Mouse (Mus musculus) heart, postnatal 36 days (tissue): ENCODE data around the gene Filip1l. TPM values are rescaled to one million over a fixed set of nuclear protein-coding genes. Genes with fewer than 3 reads are reported as not detected.
A peak's percentile ranks its signal among the peaks of the same experiment; 100 is the strongest.

Source experiments
- DNase-seq, 2 experiments: peaks; one replicate each; pipeline ENCODE4 v3.0.0; 2021 to 2022
- intact Hi-C: fragments of 180-260 bp; cut with DNase I; formaldehyde crosslinking; loops from one replicate; pipeline ENCODE4 v1.15.1; 2025
- total RNA-seq, 2 experiments: library from RNA; stranded (reverse); gene quantifications; 2 replicates each; pipeline ENCODE4 v1.2.3; 2021

Filip1l gene
- total RNA-seq, 2 experiments from 2014 or later: 35.4 to 37.8 TPM

DNA sequence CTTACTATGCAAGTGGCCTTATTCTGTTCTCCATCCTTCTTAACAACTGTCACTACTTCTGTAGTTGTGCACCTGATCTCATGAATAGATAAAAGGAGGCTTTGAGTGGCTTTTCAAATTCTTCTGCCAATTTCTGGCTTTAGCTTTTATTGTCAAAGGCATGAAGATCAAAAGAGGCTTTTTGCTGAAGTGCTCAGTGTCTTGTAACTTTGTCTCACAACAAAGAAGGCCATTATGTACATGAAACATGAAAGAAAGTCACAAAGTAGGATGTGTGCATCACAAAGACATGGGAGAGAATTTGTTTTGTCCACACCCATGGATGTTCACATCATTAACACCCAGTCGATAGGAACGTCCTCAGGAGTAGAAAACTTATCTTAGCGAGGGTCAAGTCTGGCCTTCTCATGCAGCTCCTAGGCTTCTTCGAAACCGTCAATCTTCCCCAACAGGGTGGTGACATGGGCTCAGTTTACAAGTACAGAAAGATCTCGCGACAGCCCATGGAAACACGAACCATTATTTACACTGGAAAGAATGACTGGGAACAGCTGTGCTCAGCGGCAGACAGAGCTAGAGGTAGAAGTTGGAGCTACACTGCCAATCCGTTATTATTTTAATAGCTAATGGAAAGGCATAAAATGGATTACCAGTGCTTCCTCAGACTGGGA is 120.7 kb downstream of the Filip1l start:
- no peak for DNase-seq
- intact Hi-C loops: no loop called here

DNA sequence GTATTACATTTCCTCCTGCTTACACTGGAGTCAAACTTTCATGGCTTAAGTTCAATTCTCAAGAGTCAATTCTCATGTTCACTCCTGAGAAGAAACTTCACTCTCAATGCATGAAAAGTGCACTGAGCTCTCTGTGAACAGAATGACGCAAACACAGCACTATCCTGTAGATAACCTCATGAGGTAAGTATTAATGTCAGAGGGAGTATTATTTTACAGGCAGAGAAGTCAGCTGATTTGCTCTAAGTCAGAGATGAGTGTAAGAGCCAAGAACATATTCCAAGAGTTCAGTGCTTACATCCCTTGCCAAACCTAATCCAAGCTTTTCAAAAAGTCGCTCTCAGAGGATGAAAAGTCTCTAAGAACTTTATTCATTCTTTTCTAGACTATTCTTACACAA is 125.6 kb downstream of the Filip1l start:
- intact Hi-C loops: no loop called here
- DNase-seq: no peak

- DNase-seq: no peak
- intact Hi-C loops: no loop called here
Measured at GRCm38 (mm10) chr16:57479776-57480175, 126.9 kb downstream of the Filip1l start.

DNA sequence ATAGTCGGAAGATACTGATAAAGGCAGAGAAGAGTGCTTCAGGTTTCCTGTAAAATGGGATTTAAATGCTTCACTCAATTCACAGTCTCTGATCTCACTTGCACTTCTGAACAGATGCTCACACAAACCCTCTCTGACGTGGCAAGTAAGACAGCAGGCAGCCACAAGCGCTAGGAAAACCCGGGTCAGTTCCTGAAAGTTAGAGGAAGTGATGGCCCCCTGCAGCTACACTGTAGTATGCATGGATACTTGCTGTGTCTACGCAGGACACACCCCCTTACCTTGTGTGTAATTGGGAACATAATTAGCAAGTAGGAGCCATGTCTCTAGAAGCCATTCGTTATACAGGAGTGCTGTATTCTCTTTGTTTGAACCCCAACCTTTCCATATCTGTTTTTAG is 129.4 kb downstream of the Filip1l start:
- DNase-seq: no peak
- intact Hi-C loops: no loop called here

DNA sequence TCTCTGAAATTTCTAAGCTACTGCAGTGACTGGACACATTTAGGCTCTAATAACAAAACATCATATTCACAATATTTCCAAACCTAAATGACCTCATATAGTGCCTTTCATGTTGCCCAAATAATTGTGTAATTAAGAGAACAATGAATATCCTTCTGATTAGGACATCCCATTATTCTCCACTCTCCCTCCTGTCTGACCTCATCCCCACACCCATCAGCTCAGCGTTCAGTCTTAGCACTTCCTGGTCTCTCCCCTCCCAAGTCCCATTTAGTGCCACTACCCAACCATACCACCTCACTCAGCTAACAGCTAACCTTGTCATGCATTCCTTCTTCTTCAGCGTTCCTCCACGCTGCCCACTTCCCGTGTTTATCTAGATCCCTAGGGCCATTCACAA is 130.0 kb downstream of the Filip1l start:
- no peak for DNase-seq
- intact Hi-C loops: no loop called here

DNA sequence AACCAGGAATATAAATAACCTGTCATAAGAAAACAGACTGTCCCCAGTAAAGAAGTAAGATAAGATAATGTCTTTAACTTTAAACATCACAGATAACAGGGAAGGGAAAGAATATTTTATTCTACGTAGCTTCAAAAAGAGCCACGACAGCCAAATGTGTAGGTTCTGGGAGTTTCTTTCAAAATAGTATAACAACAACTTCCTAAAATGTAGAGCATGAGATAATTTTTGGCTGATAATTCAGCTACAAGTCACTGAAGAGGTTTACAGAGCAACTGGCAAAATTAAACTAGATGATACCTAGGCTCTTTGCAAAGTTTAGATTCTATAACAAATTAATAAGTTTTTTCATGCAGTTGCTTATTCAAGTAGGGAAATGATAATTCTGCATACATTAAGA is 130.6 kb downstream of the Filip1l start:
- intact Hi-C loops: no loop called here
- no peak for DNase-seq

- intact Hi-C loops: no loop called here
Measured at GRCm38 (mm10) chr16:57484043-57484795, 131.3 kb downstream of the Filip1l start.

GRCm38 (mm10) chr16:57485265-57485664 is 132.4 kb downstream of the Filip1l start:
- peak; percentile 29 to 33 for DNase-seq

More at GRCm38 (mm10) chr16:57484043-57484795, 131.3 kb downstream of the Filip1l start:
- no peak for DNase-seq

GRCm38 (mm10) chr16:57486266-57486665 is 133.4 kb downstream of the Filip1l start:
- DNase-seq: no peak
- intact Hi-C loops: loop anchor here (5.0 kb wide), 1 partner anchor 46 kb away; no protein-coding TSS in a partner anchor

More at GRCm38 (mm10) chr16:57485265-57485664, 132.4 kb downstream of the Filip1l start:
- intact Hi-C loops: loop anchor here (5.0 kb wide), 1 partner anchor 47 kb away; no protein-coding TSS in a partner anchor

GRCm38 (mm10) chr16:57488661-57489060 is 135.8 kb downstream of the Filip1l start:
- intact Hi-C loops: loop anchor here (5.0 kb wide), 1 partner anchor 44 kb away; no protein-coding TSS in a partner anchor
- DNase-seq: no peak

- intact Hi-C loops: no loop called here
- no peak for DNase-seq
Measured at GRCm38 (mm10) chr16:57490691-57491090, 137.8 kb downstream of the Filip1l start.

DNA sequence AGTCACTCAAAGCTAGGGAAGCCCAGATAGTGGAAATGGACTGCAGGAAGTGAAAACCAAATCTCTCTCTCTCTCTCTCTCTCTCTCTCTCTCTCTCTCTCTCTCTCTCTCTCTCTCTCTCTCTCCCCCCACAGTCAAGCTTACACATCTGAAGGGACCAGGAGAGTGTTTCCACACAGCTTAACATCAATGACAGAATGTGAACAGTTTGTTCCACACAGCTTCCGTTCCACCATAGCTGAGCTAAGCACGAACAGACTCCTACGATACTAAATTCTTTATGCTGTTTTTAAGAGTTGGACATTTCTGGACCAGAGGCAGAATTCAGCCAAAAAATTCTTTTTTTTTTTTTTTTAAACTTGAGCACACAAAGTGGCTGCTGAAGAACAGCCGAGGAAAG is 139.0 kb downstream of the Filip1l start:
- no peak for DNase-seq
- intact Hi-C loops: no loop called here

DNA sequence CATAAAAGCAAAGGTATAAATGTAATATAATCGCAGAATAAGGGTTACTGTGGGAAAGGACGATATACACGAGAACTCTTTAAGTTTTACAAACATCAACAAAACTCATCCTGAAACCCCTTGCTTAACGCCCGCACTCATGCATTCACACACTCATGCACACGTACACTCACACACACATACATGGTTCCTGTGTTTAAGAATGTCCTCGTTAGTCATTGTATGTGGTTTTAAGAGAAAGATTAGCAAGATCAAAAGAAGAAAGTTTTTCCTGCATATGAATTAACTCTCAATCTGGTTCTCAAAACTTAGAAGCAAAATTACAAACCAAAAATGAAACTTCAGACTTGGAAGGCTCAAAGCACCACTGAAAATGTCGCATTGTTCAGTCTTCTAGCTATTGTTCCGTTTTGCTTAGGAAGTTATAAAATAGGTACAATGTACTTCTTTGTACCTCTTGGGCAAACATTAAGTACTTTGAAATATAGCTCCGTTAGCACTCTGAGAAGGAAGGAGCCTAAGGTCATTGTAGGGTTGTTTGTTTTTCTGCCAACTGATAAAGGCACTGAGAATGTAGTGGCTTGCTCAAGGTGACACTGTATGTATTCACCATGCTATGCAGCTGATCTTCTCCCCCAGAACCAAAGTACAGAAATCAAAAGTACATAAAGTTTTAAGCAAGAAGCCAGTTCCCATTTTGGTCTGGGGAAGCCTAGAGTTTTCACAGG is 142.7 kb downstream of the Filip1l start:
- intact Hi-C loops: no loop called here
- DNase-seq: no peak

GRCm38 (mm10) chr16:57496437-57497173 is 143.7 kb downstream of the Filip1l start:
- no peak for DNase-seq
- intact Hi-C loops: no loop called here

- DNase-seq: no peak
- intact Hi-C loops: no loop called here
Measured at GRCm38 (mm10) chr16:57500851-57501250, 148.0 kb downstream of the Filip1l start.

GRCm38 (mm10) chr16:57502230-57502629 is 149.3 kb downstream of the Filip1l start:
- intact Hi-C loops: no loop called here
- no peak for DNase-seq

- intact Hi-C loops: no loop called here
Measured at GRCm38 (mm10) chr16:57502761-57503160, 149.9 kb downstream of the Filip1l start.

DNA sequence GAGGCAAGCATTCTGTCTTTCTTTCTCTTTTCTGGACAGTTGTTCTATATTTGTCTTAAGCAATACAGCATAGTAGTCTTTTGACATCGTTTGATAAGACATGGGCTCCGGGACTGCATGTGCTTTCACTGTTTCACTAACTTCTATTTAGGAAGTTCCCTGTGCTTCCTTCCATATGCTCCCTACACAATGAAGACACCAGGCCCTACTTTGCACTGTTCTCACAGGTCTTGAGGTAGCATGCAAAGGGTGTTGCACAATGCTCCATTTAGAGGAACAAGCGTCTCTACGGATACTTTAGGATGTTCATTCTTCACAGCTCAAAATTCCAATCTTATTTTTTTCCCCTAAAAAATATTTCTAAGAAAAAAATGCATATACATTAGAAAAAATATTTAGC is 151.8 kb downstream of the Filip1l start:
- intact Hi-C loops: no loop called here
- no peak for DNase-seq

More at GRCm38 (mm10) chr16:57502761-57503160, 149.9 kb downstream of the Filip1l start:
- no peak for DNase-seq

DNA sequence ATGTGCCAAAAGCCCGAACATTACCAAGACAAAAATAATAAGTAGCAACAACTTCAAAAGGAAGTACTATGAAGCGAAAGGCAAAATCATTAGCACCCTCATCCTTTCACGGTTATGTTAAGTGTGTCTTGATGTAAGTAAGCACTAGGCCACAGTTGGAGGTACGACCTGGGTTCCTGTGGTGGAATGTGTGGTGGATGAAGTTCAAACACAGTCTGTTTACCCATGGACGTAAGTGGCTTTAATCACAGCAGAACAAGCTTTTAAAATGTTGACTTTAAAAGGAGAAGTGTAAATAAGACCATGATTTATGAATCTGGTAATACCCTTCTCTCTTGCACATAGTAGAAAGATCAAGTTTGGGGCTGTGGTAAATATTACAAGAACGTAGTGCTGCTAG is 153.2 kb downstream of the Filip1l start:
- no peak for DNase-seq
- intact Hi-C loops: no loop called here

- intact Hi-C loops: no loop called here
- DNase-seq: no peak
Measured at GRCm38 (mm10) chr16:57508351-57508750, 155.5 kb downstream of the Filip1l start.
